Mouse (Mus musculus) forebrain, embryonic 15.5 days (tissue): ENCODE results near the gene Atg2b. TPM values are rescaled to one million over a fixed set of nuclear protein-coding genes. Genes with fewer than 3 reads are reported as not detected.

ENCODE experiments used
- ATAC-seq: fragments of 200-750 bp; cut with Nextera tagmentation; replicated peaks from 2 replicates; pipeline ENCODE4 v1.8.0; 2017; ENCODE audit warnings: mild to moderate bottlenecking, moderate TSS enrichment, moderate library complexity
- H3K27ac ChIP-seq: fragments of 300-500 bp; sonication (generic); replicated peaks from 2 replicates; pipeline ENCODE4 v1.5.1; 2015; ENCODE audit warnings: mild to moderate bottlenecking, inconsistent platforms
- H3K27me3 ChIP-seq: fragments of 300-500 bp; sonication (generic); 2 replicates; pipeline ENCODE4 v1.6.1; 2015; ENCODE audit warnings: inconsistent platforms
- H3K36me3 ChIP-seq: fragments of 300-500 bp; sonication (generic); 2 replicates; pipeline ENCODE4 v1.6.1; 2015; ENCODE audit warnings: mild to moderate bottlenecking, inconsistent platforms
- H3K4me1 ChIP-seq: fragments of 300-500 bp; sonication (generic); 2 replicates; pipeline ENCODE4 v1.6.1; 2015; ENCODE audit warnings: inconsistent platforms
- H3K4me2 ChIP-seq: fragments of 300-500 bp; sonication (generic); replicated peaks from 2 replicates; pipeline ENCODE4 v1.6.1; 2015; ENCODE audit warnings: mild to moderate bottlenecking, inconsistent platforms
- H3K4me3 ChIP-seq: fragments of 300-500 bp; sonication (generic); 2 replicates; pipeline ENCODE4 v1.5.1; 2015; ENCODE audit warnings: mild to moderate bottlenecking, inconsistent platforms
- H3K9ac ChIP-seq: fragments of 300-500 bp; sonication (generic); replicated peaks from 2 replicates; pipeline ENCODE4 v1.6.1; 2015; ENCODE audit warnings: mild to moderate bottlenecking, inconsistent platforms
- H3K9me3 ChIP-seq: fragments of 300-500 bp; sonication (generic); 2 replicates; pipeline ENCODE4 v1.6.1; 2016; ENCODE audit warnings: inconsistent platforms
- WGBS: fragments of 180-500 bp; shearing (Covaris S2); methylation state at CpG from one replicate; pipeline ENCODE4 v1.1.7; 2015; ENCODE audit warnings: mixed read lengths; 5-methylcytosine and 5-hydroxymethylcytosine counted together
- polyA plus RNA-seq: library from polyadenylated mRNA; unstranded; fragments of >200 nt; fragmentation: Nextera tagmentation; extraction: Ambion mirVana; gene quantifications from 2 replicates; pipeline ENCODE4 v1.2.1, GENCODE M21; 2015

Gene Atg2b
- polyA plus RNA-seq, 1 experiment from 2014 or later = 15.5 TPM

DNA sequence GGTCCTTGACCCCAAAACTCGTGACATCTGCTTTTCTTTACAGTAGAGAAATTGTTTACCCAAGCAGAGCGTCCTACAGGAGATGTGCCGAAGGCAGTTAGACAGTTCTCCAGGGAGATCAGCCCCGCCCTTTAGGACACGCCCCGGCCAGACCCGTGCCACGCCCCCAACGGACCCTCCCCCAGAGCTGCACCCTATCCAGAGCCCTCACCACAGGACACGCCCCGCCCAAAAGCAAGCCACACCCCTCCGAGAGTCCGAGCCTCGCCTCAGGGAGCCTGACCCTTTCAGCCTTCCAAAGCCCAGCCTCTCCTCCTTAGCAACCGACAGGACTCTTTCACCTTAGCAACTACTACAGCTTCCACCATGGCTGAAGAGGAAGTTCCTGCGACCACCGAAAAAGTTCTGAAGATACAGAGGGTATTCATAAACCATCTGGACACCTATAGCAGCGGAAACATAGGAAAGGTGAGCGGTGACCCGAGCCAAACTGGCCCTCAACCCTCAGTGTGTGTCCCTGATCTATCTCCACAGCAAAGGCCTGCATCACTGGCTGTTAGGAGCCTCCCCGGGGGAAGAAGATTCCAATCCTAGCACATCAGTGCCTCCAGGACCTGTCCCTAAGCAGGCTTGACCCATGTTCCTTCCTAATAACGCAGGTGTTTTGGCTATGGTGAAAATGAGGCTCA is 20.9 kb upstream of the Atg2b start, which contains the start of gene Ak7:
TSS of gene Ak7 (plus strand) at position 178 of the 689 bp plus-strand sequence.
- ATAC-seq = no peak
- H3K27ac ChIP-seq = no peak within 1 kb of the TSS
- H3K4me1 ChIP-seq = no peaks in the 10 kb centered on the region
- no peak within 1 kb of the TSS for H3K4me2 ChIP-seq
- H3K36me3 ChIP-seq = peaks cover 11% of the 10 kb centered on the region; the same call in 1 of the 2 replicates
- no peak within 1 kb of the TSS for H3K4me3 ChIP-seq
- H3K27me3 ChIP-seq = no peaks in the 10 kb centered on the region
- WGBS = 12% methylated on average over 22 of the region's 22 CpGs
- no peaks in the 10 kb centered on the region for H3K9me3 ChIP-seq
- H3K9ac ChIP-seq = no peak within 1 kb of the TSS

DNA sequence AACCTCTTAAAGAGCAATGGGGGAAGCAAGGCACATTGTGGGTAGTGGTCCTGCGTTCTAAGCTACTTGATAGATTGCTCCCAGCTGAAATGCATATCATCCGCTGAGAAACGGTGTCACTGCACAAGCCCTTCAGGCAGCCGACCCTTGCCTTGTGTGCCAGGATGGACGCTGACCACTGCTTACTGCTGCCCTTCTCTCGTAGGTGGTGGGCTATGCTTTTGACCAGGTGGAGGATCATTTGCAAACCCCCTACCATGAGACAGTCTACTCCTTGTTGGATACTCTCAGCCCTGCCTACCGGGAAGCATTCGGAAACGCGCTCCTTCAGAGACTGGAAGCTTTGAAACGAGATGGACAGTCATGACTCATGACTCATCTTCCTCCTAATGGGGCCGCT is 15.4 kb upstream of the Atg2b start:
- no peak overlapping the region for H3K27ac ChIP-seq
- no peaks in the 10 kb centered on the region for H3K9me3 ChIP-seq
- H3K4me2 ChIP-seq = no peak overlapping the region
- ATAC-seq = no peak
- H3K27me3 ChIP-seq = no peaks in the 10 kb centered on the region
- WGBS = 93% methylated on average over 12 of the region's 12 CpGs
- no peaks in the 10 kb centered on the region for H3K4me1 ChIP-seq
- H3K4me3 ChIP-seq = no peak overlapping the region
- no peak overlapping the region for H3K9ac ChIP-seq
- H3K36me3 ChIP-seq = peaks cover 20% of the 10 kb centered on the region

DNA sequence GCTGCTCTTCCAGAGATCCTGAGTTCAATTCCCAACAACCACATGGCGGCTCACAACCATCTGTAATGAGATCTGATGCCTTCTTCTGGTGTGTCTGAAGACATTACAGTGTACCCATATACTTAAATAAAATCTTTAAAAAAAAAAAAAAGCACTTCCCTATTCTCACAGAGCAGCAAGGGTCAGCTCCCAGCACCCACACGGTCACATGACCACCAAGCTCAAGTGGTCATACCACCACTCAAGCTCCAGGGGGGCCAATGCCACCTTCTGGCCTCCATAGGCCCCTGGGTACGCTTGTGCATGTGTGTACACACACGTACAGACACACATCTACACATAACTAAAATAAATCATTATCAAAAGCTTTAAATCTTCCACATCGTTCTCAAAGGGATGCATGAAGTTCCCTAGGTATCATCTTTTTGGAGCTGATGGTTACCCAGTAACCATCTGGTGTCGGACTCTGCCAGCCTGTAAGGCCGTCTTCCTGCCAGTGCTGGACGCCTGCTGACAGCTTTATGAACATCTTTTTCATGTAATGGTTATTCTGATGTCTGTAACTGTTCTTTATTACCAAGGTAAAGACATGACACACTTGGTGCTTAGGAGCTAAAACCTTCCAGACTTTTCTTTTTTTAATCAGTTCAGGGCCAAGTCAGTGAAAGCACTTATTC is 12.2 kb upstream of the Atg2b start:
- Histone ChIP-seq H3K4me1 (no peaks in the 10 kb centered on the region), H3K9ac (no peak overlapping the region), H3K36me3 (peaks cover 34% of the 10 kb centered on the region), H3K4me3 (no peak overlapping the region), H3K9me3 (no peaks in the 10 kb centered on the region), H3K27ac (no peak overlapping the region), H3K27me3 (no peaks in the 10 kb centered on the region), H3K4me2 (no peak overlapping the region)
- WGBS = 90% methylated on average over 8 of the region's 8 CpGs
- ATAC-seq = no peak

DNA sequence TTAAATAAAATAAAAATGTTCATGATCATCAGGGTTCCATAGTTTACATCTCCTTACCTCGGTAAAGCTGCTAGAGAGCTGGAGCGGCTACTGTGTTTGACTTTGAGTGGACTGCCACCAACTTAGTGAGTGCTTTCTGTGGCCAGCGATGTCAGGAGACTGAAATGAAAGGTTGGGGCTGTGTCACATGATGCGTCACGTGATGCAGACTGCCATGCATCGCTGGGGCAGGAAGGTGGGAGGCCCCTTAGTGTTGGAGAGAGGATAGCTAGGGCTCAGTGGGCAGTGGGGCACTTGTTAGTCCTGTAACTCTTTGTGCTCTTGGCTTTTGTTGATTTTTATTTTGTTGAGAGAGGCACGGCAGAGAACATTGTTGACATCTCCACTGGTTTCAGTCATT is 10.8 kb upstream of the Atg2b start:
- ATAC-seq = no peak
- peaks cover 31% of the 10 kb centered on the region for H3K36me3 ChIP-seq

DNA sequence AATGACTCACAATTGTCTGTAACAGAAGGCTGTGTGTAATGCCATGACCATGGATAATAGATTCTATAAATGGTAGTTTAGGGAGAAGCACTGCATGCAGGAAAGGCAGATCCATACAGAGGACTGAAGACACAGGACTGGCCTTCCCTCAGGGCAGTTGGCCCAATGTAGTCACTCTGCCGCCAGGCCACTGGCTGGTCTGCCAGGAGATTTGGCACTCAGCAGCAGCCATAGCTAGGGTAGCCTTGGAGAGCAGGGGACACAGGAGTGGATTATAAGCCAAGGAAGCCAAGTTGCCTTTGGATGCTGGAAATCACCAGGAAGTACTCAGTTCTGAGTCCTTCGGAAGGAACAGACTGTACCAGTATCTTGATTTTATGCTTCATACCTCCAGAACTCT is 9.0 kb upstream of the Atg2b start:
- H3K27ac ChIP-seq = no peak overlapping the region
- peaks cover 36% of the 10 kb centered on the region for H3K36me3 ChIP-seq
- H3K4me3 ChIP-seq = no peak overlapping the region
- no peak for ATAC-seq
- H3K4me1 ChIP-seq = no peaks in the 10 kb centered on the region
- no peak overlapping the region for H3K9ac ChIP-seq
- no peaks in the 10 kb centered on the region for H3K9me3 ChIP-seq
- 98% methylated on average over 2 of the region's 2 CpGs for WGBS
- no peaks in the 10 kb centered on the region for H3K27me3 ChIP-seq
- no peak overlapping the region for H3K4me2 ChIP-seq

More for the DNA sequence above, 10.8 kb upstream of the Atg2b start:
- Histone ChIP-seq H3K27ac (no peak overlapping the region), H3K27me3 (no peaks in the 10 kb centered on the region), H3K9ac (no peak overlapping the region), H3K4me2 (no peak overlapping the region), H3K4me3 (no peak overlapping the region), H3K4me1 (no peaks in the 10 kb centered on the region), H3K9me3 (no peaks in the 10 kb centered on the region)
- 83% methylated on average over 7 of the region's 7 CpGs for WGBS

DNA sequence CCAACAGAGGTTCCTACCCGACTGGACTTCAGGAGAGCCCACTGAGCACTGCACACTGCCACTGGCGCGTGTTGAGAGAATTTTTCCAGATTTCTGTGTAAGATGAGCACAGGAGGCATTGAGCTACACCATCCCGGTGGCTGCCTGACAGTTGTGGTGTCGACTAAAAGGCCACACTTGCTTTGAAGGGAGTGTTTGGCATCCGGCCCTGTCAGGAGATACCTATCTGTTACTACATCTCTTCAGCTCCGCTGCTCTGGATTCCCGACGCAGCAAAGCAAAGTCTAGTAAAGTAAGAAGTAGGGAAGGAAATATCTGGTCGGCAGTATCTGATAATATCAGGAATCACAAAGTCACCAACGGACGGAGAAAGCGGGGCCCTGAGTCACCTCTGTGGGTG is 4.4 kb upstream of the Atg2b start:
- Histone ChIP-seq H3K9me3 (no peaks in the 10 kb centered on the region), H3K9ac (no peak overlapping the region), H3K36me3 (peaks cover 39% of the 10 kb centered on the region), H3K4me3 (no peak overlapping the region), H3K4me2 (no peak overlapping the region), H3K27me3 (no peaks in the 10 kb centered on the region), H3K27ac (no peak overlapping the region), H3K4me1 (peaks cover 19% of the 10 kb centered on the region)
- 94% methylated on average over 13 of the region's 13 CpGs for WGBS
- ATAC-seq = no peak

DNA sequence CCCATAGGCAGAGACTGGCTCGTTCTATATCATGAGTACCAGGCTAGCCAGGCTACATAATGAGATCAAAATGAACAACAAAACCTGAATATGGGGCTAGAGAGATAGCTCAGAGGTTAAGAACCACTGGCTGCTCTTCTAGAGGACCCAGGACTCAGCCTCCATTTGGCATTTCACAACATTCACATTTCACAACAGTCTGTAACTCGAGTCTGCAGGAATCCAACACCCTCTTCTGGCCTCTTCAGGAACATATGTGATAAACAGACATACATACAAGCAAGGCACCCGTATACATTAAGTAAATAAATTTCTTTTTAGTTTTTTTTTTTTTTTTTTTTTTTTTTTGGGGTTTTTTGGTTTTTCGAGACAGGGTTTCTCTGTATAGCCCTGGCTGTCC is 3.5 kb upstream of the Atg2b start:
- WGBS = 89% methylated on average over 4 of the region's 4 CpGs
- Histone ChIP-seq H3K9me3 (no peaks in the 10 kb centered on the region), H3K4me3 (no peak overlapping the region), H3K9ac (no peak overlapping the region), H3K4me1 (peaks cover 24% of the 10 kb centered on the region), H3K27ac (no peak overlapping the region), H3K27me3 (no peaks in the 10 kb centered on the region), H3K36me3 (peaks cover 31% of the 10 kb centered on the region), H3K4me2 (no peak overlapping the region)
- ATAC-seq = no peak

DNA sequence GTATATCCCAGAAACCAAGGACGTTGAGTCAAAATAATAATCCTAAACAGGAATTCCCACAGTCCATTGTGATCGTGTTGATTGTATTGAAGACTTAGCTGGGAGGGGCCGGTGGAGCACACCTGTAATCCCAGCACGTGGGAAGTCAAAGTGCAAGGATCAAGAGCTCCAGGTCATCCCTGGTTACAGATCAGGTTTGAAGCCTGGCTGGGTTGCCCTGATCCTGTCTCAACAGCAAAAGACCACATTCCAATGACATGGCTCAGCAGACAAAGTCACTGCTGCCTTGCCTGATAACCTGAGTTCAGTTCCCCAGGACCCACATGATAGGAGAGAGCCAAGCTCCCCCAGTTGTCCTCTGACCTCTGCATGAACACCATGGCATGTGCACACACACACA is 2.4 kb upstream of the Atg2b start:
- Histone ChIP-seq H3K4me3 (no peak overlapping the region), H3K9me3 (no peaks in the 10 kb centered on the region), H3K4me1 (peaks cover 36% of the 10 kb centered on the region), H3K27ac (no peak overlapping the region), H3K36me3 (peaks cover 25% of the 10 kb centered on the region), H3K27me3 (no peaks in the 10 kb centered on the region), H3K9ac (no peak overlapping the region), H3K4me2 (no peak overlapping the region)
- no peak for ATAC-seq
- WGBS = 87% methylated on average over 4 of the region's 4 CpGs

DNA sequence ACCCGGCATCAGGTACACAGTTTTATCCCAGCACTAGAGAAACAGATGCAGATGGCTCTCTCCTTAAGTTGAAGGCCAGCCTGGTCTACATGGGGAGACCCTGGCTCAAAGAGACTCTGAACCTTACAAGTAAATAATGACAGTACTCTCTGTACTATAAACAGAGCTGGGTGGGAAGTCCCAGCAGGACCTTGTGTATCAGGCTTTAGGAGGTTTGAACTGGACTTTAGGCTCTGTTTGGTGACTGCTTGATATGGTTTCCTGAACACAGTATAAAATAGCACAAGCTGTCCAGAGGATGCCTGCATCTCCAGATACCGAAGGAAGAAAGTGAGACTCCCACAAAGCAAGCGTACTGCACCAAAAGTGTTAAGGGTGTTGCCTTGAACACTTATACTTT is 1.8 kb upstream of the Atg2b start:
- Histone ChIP-seq H3K9me3 (no peaks in the 10 kb centered on the region), H3K4me1 (peaks cover 40% of the 10 kb centered on the region), H3K27me3 (no peaks in the 10 kb centered on the region), H3K36me3 (peaks cover 21% of the 10 kb centered on the region), H3K9ac (no peak overlapping the region), H3K27ac (no peak overlapping the region), H3K4me2 (no peak overlapping the region), H3K4me3 (peak overlapping the region; percentile 86; the same call in 1 of the 2 replicates)
- 90% methylated on average over 3 of the region's 3 CpGs for WGBS
- ATAC-seq = no peak

DNA sequence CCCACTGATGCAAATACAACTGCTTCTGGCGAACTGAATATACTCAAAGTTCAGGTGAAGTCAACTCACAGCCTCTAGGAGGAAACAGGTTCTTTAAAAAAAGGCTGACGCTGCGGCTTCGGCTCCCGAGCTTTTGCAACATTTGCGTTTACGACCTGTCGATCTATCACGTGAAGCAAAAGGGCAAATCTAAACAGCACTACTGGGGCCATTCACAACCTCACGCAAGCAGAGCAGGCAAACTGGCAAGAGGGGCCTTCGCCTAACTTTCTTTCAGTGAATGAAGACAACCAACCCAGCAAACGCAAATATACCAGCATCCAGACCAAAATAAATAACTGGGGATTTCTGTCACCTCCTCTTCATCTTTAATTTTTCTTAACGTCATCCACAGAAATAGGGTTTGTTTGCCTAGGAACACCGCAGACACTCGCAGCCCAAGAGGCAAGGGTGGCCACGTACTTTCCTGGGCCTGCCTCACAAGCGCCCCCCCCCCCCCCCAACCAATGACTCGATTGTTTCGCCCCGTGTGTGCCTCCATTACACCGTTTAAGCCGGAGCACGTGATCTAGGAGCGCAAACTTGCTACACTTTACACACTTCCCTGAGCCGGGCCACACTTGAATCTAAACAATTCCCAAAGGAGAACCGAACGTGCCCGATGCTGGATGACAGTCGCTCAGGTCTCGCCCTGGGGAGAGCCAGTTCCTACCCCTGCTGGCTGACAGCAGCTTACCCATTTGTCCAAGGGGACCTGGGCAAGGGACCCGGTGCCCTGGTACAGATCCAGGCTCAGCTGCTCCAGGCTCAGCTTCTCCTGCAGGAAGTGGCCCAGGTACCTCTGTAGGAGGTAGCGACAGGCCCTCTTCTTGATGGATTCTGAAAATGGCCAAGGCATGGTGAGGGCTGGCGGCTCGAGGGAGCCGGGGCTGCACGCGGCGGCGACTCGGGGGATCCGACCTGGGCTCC is 794 bp downstream of the Atg2b start, which contains the start of gene Gskip:
TSS of gene Gskip (plus strand) at position 897 of the 969 bp plus-strand sequence.
- Histone ChIP-seq H3K36me3 (peaks cover 4% of the 10 kb centered on the region; the same call in 1 of the 2 replicates), H3K4me2 (peak within 1 kb of the TSS; percentile 91), H3K27ac (peak within 1 kb of the TSS; percentile 94), H3K4me3 (peak within 1 kb of the TSS; percentile 86), H3K9me3 (no peaks in the 10 kb centered on the region), H3K27me3 (no peaks in the 10 kb centered on the region), H3K9ac (peak within 1 kb of the TSS; percentile 80), H3K4me1 (peaks cover 40% of the 10 kb centered on the region)
- WGBS = 1% methylated on average over 41 of the region's 41 CpGs
- ATAC-seq = peak; percentile 62

DNA sequence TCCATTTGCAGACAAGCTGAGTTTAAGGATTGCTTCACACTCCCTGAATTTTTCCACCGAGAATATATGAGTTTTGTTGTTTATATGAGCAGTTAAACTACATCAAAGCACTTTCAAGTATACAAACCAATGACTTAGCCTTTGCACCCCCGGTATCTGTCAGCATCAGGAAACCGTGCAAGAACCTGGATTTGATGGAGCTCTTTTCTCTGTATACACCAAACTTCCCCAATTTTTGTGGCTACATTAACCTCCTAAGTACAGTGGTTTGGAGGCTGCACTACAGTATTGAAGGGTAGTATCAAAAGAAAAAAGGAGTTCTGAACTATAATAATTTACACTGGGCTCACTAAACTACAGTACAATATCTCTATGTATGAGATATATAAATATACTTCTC is 6.2 kb downstream of the Atg2b start:
- Histone ChIP-seq H3K9me3 (no peaks in the 10 kb centered on the region), H3K36me3 (peaks cover 6% of the 10 kb centered on the region; the same call in 1 of the 2 replicates), H3K27me3 (no peaks in the 10 kb centered on the region), H3K9ac (no peak overlapping the region), H3K4me3 (no peak overlapping the region), H3K27ac (no peak overlapping the region), H3K4me2 (no peak overlapping the region), H3K4me1 (peaks cover 18% of the 10 kb centered on the region)
- ATAC-seq = no peak
- WGBS = 96% methylated on average over 3 of the region's 3 CpGs

DNA sequence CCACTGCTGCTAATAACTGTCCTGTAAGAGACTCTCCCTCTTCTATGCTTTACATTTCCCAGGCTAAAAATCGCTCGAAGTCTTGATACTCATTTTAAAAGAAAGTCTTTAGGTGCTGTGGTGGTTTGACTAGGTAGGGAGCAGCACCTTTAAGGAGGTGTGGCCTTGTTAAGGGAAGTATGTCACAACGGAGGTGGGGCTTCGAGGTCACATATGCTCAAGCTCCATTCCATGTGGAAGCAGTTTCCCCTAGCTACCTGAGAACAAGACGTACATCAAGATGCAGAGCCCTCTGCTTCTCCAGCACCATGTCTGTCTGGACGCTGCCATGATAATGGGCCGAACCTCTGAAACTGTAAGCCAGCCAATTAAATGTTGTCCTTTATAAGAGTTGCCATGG is 6.8 kb downstream of the Atg2b start:
- 92% methylated on average over 7 of the region's 7 CpGs for WGBS
- peaks cover 12% of the 10 kb centered on the region for H3K4me1 ChIP-seq
- no peak for ATAC-seq
- no peaks in the 10 kb centered on the region for H3K27me3 ChIP-seq
- H3K4me2 ChIP-seq = no peak overlapping the region
- no peak overlapping the region for H3K4me3 ChIP-seq
- H3K9me3 ChIP-seq = no peaks in the 10 kb centered on the region
- H3K36me3 ChIP-seq = peaks cover 12% of the 10 kb centered on the region
- no peak overlapping the region for H3K27ac ChIP-seq
- H3K9ac ChIP-seq = no peak overlapping the region
